Mouse (Mus musculus) G1E (cell line): ENCODE measurements around the gene Gm28051. TPM values are rescaled to one million over a fixed set of nuclear protein-coding genes. Genes with fewer than 3 reads are reported as not detected.

Source experiments
- ATAC-seq: 2 replicates; pipeline ENCODE4 v1.8.0; 2016; ENCODE audit warnings: mild to moderate bottlenecking; ENCODE audit not compliant: insufficient number of reproducible peaks, poor library complexity, low FRiP score, severe bottlenecking; ENCODE audit errors: extremely low read depth
- DNase-seq: peaks from one replicate; pipeline ENCODE4 v3.0.0; 2012; ENCODE audit warnings: low spot score
- H3K27me3 ChIP-seq: 2 replicates; pipeline ENCODE4 v1.6.1; 2012; ENCODE audit warnings: mild to moderate bottlenecking, low read length, inconsistent platforms; ENCODE audit not compliant: insufficient read depth
- H3K36me3 ChIP-seq: replicated peaks from 2 replicates; pipeline ENCODE3; 2012; ENCODE audit warnings: mild to moderate bottlenecking, inconsistent platforms
- H3K4me1 ChIP-seq: 2 replicates; pipeline ENCODE4 v1.6.1; 2012; ENCODE audit warnings: low read depth, low read length, inconsistent platforms, mixed read lengths; ENCODE audit not compliant: insufficient read depth
- H3K4me3 ChIP-seq: 2 replicates; pipeline ENCODE4 v1.5.1; 2012; ENCODE audit warnings: low read depth, mild to moderate bottlenecking, inconsistent platforms, low read length, moderate library complexity, mixed read lengths
- H3K9me3 ChIP-seq: replicated peaks from 2 replicates; pipeline ENCODE4 v1.6.1; 2012; ENCODE audit warnings: inconsistent platforms
- CTCF ChIP-seq: IDR thresholded peaks from 2 replicates; pipeline ENCODE4 v1.5.1; 2012; ENCODE audit warnings: low read depth, low read length, inconsistent platforms, mixed read lengths
- GATA1 ChIP-seq: IDR thresholded peaks from 2 replicates; pipeline ENCODE4 v1.6.1; 2012; ENCODE audit warnings: borderline replicate concordance, low read length, inconsistent platforms, mixed read lengths
- GATA2 ChIP-seq: IDR thresholded peaks from 2 replicates; pipeline ENCODE4 v1.6.1; 2012; ENCODE audit warnings: low read depth, low read length, inconsistent platforms, borderline replicate concordance
- POLR2AphosphoS5 ChIP-seq: IDR thresholded peaks from 2 replicates; pipeline ENCODE4 v1.6.1; 2012; ENCODE audit warnings: low read depth, low read length, inconsistent platforms; ENCODE audit not compliant: insufficient replicate concordance
- TAL1 ChIP-seq: conservative IDR thresholded peaks from 2 replicates; pipeline ENCODE4 v1.6.1; 2012; ENCODE audit warnings: low read depth, low read length, inconsistent platforms, mixed read lengths
- polyA plus RNA-seq: library from polyadenylated mRNA; stranded (reverse); fragments of >175 nt; gene quantifications from 2 replicates; pipeline ENCODE4 v1.2.3, GENCODE M21; 2012
- total RNA-seq, 2 experiments: library from RNA; stranded (forward) in 1 of 2; stranded (reverse) in 1 of 2; fragments of 200-1000 nt in 1 of 2; fragments of >200 nt in 1 of 2; fragmentation: Nextera tagmentation in 1 of 2; gene quantifications; 2 replicates each; pipeline ENCODE4 v1.2.3; 2014 to 2017

Gm28051 gene
- total and polyA plus RNA-seq, 3 experiments, result 6.0 TPM; not detected in 2

DNA sequence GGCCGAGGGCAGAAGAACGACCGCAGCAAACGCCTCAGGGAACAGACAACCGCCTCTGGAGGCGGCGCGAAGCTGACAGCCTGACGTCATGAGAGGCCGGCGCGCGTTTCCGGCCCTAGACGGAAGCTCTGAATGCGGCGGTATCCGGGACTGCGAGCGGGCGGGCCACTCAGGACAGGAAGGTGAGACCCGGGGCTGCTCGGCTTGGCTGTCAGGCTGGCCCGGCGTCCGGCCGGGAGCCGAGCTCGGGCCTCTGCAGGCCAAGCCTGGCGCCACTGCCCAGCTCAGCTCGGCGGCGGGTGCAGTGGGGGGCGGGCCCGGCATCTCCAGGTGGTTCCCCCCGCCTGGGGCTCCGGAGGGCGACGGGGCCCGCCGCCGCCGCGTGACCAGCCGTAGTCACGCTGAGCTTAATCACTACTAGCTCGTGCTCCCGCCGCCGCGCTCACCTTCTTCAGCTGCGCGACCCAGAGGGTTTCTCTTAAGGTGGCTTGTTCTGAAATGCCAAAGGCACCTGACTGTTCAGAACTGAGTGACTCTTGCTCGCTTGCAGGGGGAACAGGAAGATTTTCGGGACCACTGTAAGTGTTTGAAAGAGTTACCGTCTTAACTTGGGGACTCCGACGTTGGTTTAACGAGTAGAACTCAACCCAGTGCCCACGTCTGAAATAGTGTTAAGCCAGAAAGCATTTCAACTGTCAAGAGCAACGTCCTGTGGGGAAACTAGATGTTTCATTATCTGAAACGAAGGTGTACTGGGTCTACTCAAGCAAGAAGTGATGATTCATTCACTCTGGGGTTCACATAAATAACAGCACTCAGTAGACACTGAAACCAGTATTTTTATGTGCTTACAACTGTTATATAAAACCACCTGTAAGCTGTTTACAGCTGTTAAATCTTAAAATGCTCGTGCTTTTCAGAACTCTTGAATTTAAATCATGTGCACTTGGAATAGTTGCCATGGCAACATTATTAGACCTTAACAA is 13.7 kb downstream of the Gm28051 start, which contains the start of the genes Moap1 and Tmem251:
Gene Moap1, minus strand, starts transcription at position 73 of the 986 bp plus-strand sequence.
Gene Tmem251, plus strand, starts transcription at position 174 of the 986 bp plus-strand sequence.
- Histone ChIP-seq H3K36me3 (peaks cover 70% of the 10 kb centered on the region), H3K27me3 (no peaks in the 10 kb centered on the region), H3K9me3 (no peaks in the 10 kb centered on the region), H3K4me3 (peak within 1 kb of the TSS; percentile 78), H3K4me1 (peaks cover 51% of the 10 kb centered on the region)
- ATAC-seq (peak; percentile 82), DNase-seq (peak; percentile 99)
- TF ChIP-seq POLR2AphosphoS5 (no peak), GATA2 (no peak), CTCF (no peak), TAL1 (no peak), GATA1 (no peak)

DNA sequence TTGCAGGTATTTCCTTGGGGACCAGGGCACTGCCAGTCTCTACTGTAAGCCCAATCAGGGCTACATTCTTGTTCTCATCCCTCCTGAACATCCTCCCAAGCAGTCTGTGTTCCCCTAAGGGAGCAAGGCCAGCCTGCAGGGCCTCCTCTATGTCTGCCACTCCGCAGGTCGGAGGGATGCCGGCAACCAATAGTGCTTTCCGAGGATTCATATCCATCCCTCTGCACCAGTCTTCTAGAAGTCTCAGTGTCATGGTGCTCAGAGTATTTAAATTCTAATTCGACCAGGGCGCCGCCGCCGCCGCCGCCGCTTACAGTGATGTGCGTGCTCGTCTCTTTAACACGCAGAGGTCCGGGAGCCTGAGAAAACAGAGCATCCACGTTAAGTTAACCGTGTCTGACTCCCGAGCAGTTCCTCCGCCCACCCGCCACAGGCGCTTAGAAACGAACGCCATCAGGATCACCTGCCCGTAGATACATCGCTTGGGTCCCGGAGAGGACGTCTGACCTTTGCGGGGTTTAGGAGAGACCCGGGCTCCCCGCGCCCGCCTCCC is 14.5 kb downstream of the Gm28051 start:
- Histone ChIP-seq H3K36me3 (peaks cover 65% of the 10 kb centered on the region), H3K4me3 (peak overlapping the region; percentile 78), H3K9me3 (no peaks in the 10 kb centered on the region), H3K4me1 (peaks cover 48% of the 10 kb centered on the region), H3K27me3 (no peaks in the 10 kb centered on the region)
- DNase-seq, result no peak
- TF ChIP-seq GATA2 (no peak), CTCF (no peak), POLR2AphosphoS5 (no peak), TAL1 (no peak), GATA1 (no peak)
- ATAC-seq, result peak; percentile 9

DNA sequence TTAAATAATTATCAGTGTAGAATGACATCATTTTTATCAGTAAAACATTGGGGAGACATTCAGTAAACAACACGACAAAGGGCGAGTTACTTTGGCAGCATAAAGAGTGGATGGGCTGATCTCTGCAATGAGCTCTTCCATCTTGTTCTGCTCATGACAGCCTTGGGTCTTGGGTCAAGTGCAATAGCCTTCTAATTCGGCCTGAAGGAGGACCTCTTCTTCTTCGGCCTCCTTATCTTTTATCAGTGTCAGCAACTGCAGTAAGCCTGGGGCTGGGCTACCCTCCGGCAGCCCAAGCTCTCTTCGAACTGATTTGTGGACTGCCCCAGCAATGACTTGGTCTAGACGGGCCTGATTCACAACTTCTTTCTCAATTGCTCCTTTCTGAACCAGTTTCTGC is 15.5 kb downstream of the Gm28051 start:
- peaks cover 55% of the 10 kb centered on the region for H3K36me3 ChIP-seq
- H3K27me3 ChIP-seq, result no peaks in the 10 kb centered on the region
- no peak for TF ChIP-seq GATA1
- no peak for TF ChIP-seq POLR2AphosphoS5
- no peak for TF ChIP-seq TAL1
- TF ChIP-seq GATA2, result no peak
- TF ChIP-seq CTCF, result no peak
- no peak for ATAC-seq
- no peaks in the 10 kb centered on the region for H3K9me3 ChIP-seq
- no peak for DNase-seq
- H3K4me3 ChIP-seq, result no peak overlapping the region
- peaks cover 43% of the 10 kb centered on the region for H3K4me1 ChIP-seq

DNA sequence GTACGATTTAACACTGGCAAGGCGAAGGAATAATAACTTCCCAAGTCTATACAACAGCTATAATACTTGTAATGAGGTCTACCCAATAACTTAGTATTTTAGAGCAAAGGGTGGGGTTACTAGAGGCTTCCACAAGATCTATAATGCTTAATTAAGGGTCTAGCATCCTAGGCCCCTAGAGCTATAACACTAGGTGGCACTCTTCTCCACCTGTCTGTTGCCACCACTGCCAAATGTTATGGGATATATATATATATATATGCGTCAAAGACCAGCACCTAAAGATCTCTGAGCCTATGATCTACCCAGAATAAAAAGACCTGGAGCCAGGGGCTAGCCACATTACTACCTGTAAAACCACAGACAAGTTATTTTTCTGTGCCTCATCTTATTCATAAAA is 17.3 kb downstream of the Gm28051 start:
- peaks cover 44% of the 10 kb centered on the region for H3K36me3 ChIP-seq
- H3K9me3 ChIP-seq, result no peaks in the 10 kb centered on the region
- ATAC-seq (no peak), DNase-seq (peak; percentile 28)
- H3K4me1 ChIP-seq, result peaks cover 28% of the 10 kb centered on the region
- TF ChIP-seq POLR2AphosphoS5, result no peak
- no peak for TF ChIP-seq GATA1
- TF ChIP-seq CTCF, result no peak
- TF ChIP-seq GATA2, result no peak
- TF ChIP-seq TAL1, result no peak
- no peaks in the 10 kb centered on the region for H3K27me3 ChIP-seq
- no peak overlapping the region for H3K4me3 ChIP-seq

DNA sequence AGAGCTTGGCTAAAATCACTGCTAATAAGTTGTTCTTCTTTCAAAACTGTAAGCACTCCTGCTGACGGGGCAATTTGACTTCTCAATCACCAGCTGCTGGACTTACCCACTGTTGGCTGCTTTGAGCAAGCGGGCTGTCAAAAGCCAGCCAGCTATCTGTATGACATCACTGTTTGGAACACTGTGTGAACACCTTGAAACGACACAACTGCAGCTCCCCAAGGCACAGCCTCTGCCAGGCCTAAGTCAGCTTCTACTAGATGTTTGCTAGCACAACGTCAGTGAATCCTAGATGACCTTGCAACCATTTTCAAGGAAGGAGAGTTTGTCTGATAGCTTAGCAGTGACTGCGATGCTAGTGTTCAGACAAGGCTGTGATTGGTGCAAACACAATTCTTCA is 18.5 kb downstream of the Gm28051 start:
- no peaks in the 10 kb centered on the region for H3K27me3 ChIP-seq
- no peak overlapping the region for H3K4me3 ChIP-seq
- H3K9me3 ChIP-seq, result no peaks in the 10 kb centered on the region
- no peak for DNase-seq
- TF ChIP-seq GATA1 (no peak), TAL1 (no peak), CTCF (no peak), POLR2AphosphoS5 (no peak), GATA2 (no peak)
- peaks cover 44% of the 10 kb centered on the region for H3K36me3 ChIP-seq
- H3K4me1 ChIP-seq, result peaks cover 18% of the 10 kb centered on the region
- no peak for ATAC-seq

DNA sequence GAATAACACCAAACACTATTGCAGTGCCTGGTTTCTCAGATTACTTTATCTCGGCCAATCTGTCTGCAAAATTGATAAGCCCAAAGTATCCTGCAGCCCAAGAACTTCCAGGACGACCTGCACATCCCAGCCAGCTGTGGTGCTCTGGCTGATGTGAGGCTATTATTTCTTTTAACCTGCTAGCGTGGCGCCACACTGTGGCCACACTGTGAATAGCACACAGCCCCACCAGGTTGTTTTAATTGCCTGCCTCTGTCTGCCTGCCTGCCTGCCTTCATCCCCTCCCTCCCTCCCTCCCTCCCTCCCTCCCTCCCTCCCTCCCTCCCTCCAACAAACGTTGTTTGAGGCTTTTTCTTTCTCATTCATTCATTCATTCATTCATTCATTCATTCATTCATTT is 24.2 kb downstream of the Gm28051 start:
- Histone ChIP-seq H3K4me1 (peaks cover 25% of the 10 kb centered on the region), H3K4me3 (no peak overlapping the region), H3K36me3 (peaks cover 10% of the 10 kb centered on the region), H3K27me3 (no peaks in the 10 kb centered on the region), H3K9me3 (no peaks in the 10 kb centered on the region)
- DNase-seq, result peak; percentile 57
- ATAC-seq, result peak; percentile 36
- TF ChIP-seq CTCF, result peak; percentile 88
- TF ChIP-seq GATA2, result no peak
